Mouse (Mus musculus) ES-E14 (cell line): ENCODE results near the gene Tars2. TPM values are rescaled to one million over a fixed set of nuclear protein-coding genes. Genes with fewer than 3 reads are reported as not detected.
A peak's percentile ranks its signal among the peaks of the same experiment; 100 is the strongest.

Experiments
- DNase-seq: peaks from one replicate; pipeline ENCODE4 v3.0.0-alpha.2; 2013; ENCODE audit warnings: low read depth, low spot score
- H3K27ac ChIP-seq: 2 replicates; pipeline ENCODE4 v1.5.1; 2012; ENCODE audit warnings: low read depth, mild to moderate bottlenecking, low read length, moderate library complexity, mixed read lengths; ENCODE audit not compliant: poor library complexity, insufficient read depth, severe bottlenecking
- H3K36me3 ChIP-seq: 2 replicates; pipeline ENCODE4 v1.6.1; 2012; ENCODE audit warnings: mild to moderate bottlenecking, low read length, moderate library complexity, mixed read lengths; ENCODE audit not compliant: control insufficient read depth, poor library complexity, insufficient read depth, severe bottlenecking
- H3K4me1 ChIP-seq, 2 experiments: fragments of 150-350 bp in 1 of 2; sonication (generic) in 1 of 2; 2 replicates each; pipeline ENCODE4 v1.6.1; 2012; ENCODE audit warnings: low read length in 2 of 2, mild to moderate bottlenecking in 1 of 2, mixed read lengths in 1 of 2; ENCODE audit not compliant: control insufficient read depth in 2 of 2, insufficient read depth in 2 of 2, poor library complexity in 1 of 2
- H3K4me3 ChIP-seq, 2 experiments: fragments of 150-350 bp in 1 of 2; sonication (generic) in 1 of 2; 2 replicates each; pipeline ENCODE4 v1.5.1; 2012; ENCODE audit warnings: low read length in 2 of 2, low read depth in 1 of 2, mild to moderate bottlenecking in 1 of 2, mixed read lengths in 1 of 2; ENCODE audit not compliant: insufficient read depth in 1 of 2, poor library complexity in 1 of 2, severe bottlenecking in 1 of 2
- H3K9ac ChIP-seq: 2 replicates; pipeline ENCODE4 v1.6.1; 2012; ENCODE audit warnings: low read depth, mild to moderate bottlenecking, low read length, mixed read lengths; ENCODE audit not compliant: poor library complexity, insufficient read depth, severe bottlenecking
- H3K9me3 ChIP-seq: fragments of 150-350 bp; sonication (generic); 2 replicates; pipeline ENCODE4 v1.6.1; 2012; ENCODE audit warnings: low read depth, mild to moderate bottlenecking, low read length; ENCODE audit not compliant: control insufficient read depth, insufficient read depth
- CHD2 ChIP-seq: IDR thresholded peaks from 2 replicates; pipeline ENCODE4 v1.6.1; 2014; ENCODE audit warnings: mild to moderate bottlenecking, low read depth, low read length, inconsistent platforms
- HCFC1 ChIP-seq: IDR thresholded peaks from 2 replicates; pipeline ENCODE4 v1.6.1; 2012; ENCODE audit warnings: low read length, inconsistent platforms, borderline replicate concordance; ENCODE audit not compliant: insufficient read depth
- MAFK ChIP-seq: IDR thresholded peaks from 2 replicates; pipeline ENCODE4 v1.6.1; 2014; ENCODE audit warnings: mild to moderate bottlenecking, low read depth, low read length, inconsistent platforms; ENCODE audit not compliant: insufficient read depth
- ZC3H11A ChIP-seq: IDR thresholded peaks from 2 replicates; pipeline ENCODE4 v1.6.1; 2012; ENCODE audit warnings: low read depth, mild to moderate bottlenecking, inconsistent platforms, low read length, borderline replicate concordance
- ZNF384 ChIP-seq: IDR thresholded peaks from 2 replicates; pipeline ENCODE4 v1.6.1; 2012; ENCODE audit warnings: low read depth, low read length, inconsistent platforms
- in situ Hi-C, 2 experiments: fragments of 600-800 bp; cut with MboI; formaldehyde crosslinking; loops; one replicate each; pipeline ENCODE4 v1.15.1; 2025; ENCODE audit warnings: low sequenced_read_pairs in 2 of 2, inconsistent platforms in 1 of 2; ENCODE audit not compliant: unreplicated experiment in 2 of 2
- total RNA-seq: library from RNA; depleted of rRNA; stranded (reverse); fragments of 300-350 nt; gene quantifications from 2 replicates; pipeline ENCODE4 v1.2.3, GENCODE M21; 2012

Gene Tars2
- total RNA-seq, 1 experiment: 85.9 TPM

- Histone ChIP-seq H3K4me3 (no peak overlapping the region), H3K27ac (no peak overlapping the region), H3K36me3 (peaks cover 20% of the 10 kb centered on the region), H3K4me1 (peaks cover 10 to 13% of the 10 kb centered on the region in 2 experiments), H3K9me3 (no peaks in the 10 kb centered on the region), H3K9ac (no peak overlapping the region)
- in situ Hi-C loops: no loop called here
- DNase-seq: no peak
- TF ChIP-seq ZNF384: no peak
- no peak for TF ChIP-seq MAFK
- no peak for TF ChIP-seq ZC3H11A
- no peak for TF ChIP-seq CHD2
- TF ChIP-seq HCFC1: no peak
These were observed 5.5 kb upstream of the Tars2 start for GRCm38 (mm10) chr3:95765534-95765933.

GRCm38 (mm10) chr3:95763811-95764210, 3.8 kb upstream of the Tars2 start:
- Histone ChIP-seq H3K36me3 (peaks cover 20% of the 10 kb centered on the region), H3K4me3 (no peak overlapping the region), H3K9ac (peak overlapping the region; percentile 34; the same call in 1 of the 2 replicates), H3K27ac (no peak overlapping the region), H3K9me3 (no peaks in the 10 kb centered on the region), H3K4me1 (peaks cover 10 to 15% of the 10 kb centered on the region in 2 experiments)
- no peak for TF ChIP-seq MAFK
- no peak for TF ChIP-seq ZNF384
- TF ChIP-seq CHD2: no peak
- no peak for TF ChIP-seq ZC3H11A
- TF ChIP-seq HCFC1: no peak
- no peak for DNase-seq
- in situ Hi-C loops: no loop called here

GRCm38 (mm10) chr3:95762961-95763360, 3.0 kb upstream of the Tars2 start:
- TF ChIP-seq ZC3H11A: no peak
- DNase-seq: no peak
- no peaks in the 10 kb centered on the region for H3K9me3 ChIP-seq
- no peak overlapping the region for H3K9ac ChIP-seq
- H3K27ac ChIP-seq: no peak overlapping the region
- H3K4me1 ChIP-seq: peaks cover 15% of the 10 kb centered on the region in 2 experiments
- peaks cover 20% of the 10 kb centered on the region for H3K36me3 ChIP-seq
- in situ Hi-C loops: no loop called here
- no peak overlapping the region for H3K4me3 ChIP-seq

DNA sequence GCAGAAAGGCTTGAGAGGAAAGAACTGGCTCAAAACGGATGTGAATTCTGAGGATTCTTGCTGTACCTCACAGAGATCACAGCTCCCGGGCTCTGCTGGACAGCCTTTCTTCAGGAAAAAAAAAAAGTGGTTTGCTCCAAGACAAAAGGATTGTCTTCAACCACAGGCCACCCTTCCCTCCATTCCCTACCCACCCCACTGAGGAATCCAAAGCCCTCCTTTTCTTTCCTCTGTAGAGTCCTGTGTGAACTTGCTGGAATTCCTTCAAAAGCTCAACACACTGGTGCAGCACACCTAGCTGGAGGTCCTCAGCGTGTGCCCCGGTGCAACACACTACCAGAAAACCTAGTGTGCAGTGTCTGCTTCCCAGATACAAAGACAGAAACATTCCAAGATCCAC, 1.8 kb upstream of the Tars2 start:
- H3K27ac ChIP-seq: peak overlapping the region; percentile 40; the same call in 1 of the 2 replicates
- TF ChIP-seq HCFC1 (no peak), MAFK (no peak), ZNF384 (peak; percentile 90), CHD2 (no peak)
- no peak overlapping the region for H3K4me3 ChIP-seq
- H3K4me1 ChIP-seq: peaks cover 15% of the 10 kb centered on the region in 2 experiments
- DNase-seq: no peak
- in situ Hi-C loops: no loop called here
- H3K9ac ChIP-seq: no peak overlapping the region
- no peaks in the 10 kb centered on the region for H3K9me3 ChIP-seq
- H3K36me3 ChIP-seq: peaks cover 20% of the 10 kb centered on the region

DNA sequence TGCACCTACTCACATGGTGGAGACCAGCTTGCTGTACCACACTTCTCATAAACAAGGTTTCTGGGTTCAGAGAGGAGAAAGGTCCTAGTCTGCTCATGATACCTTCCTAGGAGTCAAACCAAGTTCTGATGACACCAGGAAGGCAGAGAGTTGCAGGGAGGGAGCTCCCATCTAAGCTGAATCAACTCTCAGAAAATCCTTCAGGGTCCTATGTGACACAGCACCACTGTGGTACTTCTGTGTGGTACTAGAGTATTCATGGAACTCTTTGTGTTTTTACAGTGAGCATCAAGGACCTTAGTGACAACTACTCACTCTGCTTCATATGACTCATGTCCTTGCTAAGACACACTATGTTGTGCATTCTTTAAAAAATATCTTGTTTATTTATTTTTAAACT, 650 bp upstream of the Tars2 start:
- TF ChIP-seq HCFC1: no peak
- no peak for TF ChIP-seq CHD2
- no peak for TF ChIP-seq ZNF384
- TF ChIP-seq ZC3H11A: no peak
- TF ChIP-seq MAFK: no peak
- Histone ChIP-seq H3K9ac (no peak overlapping the region), H3K27ac (no peak overlapping the region), H3K4me1 (peaks cover 15% of the 10 kb centered on the region in 2 experiments), H3K4me3 (no peak overlapping the region), H3K9me3 (no peaks in the 10 kb centered on the region), H3K36me3 (peaks cover 15% of the 10 kb centered on the region)
- in situ Hi-C loops: no loop called here
- DNase-seq: no peak
